Mouse (Mus musculus) ES-Bruce4 (cell line): Measurements from ENCODE around the gene Sox6.

Experiments
- EP300 ChIP-seq: IDR thresholded peaks from 2 replicates; pipeline ENCODE4 v1.6.1; 2011; ENCODE audit warnings: low read depth, low read length; ENCODE audit not compliant: insufficient read depth
- POLR2A ChIP-seq: IDR thresholded peaks from one replicate; pipeline ENCODE4 v1.8.1; 2011; ENCODE audit warnings: low read length; ENCODE audit not compliant: insufficient read depth

DNA sequence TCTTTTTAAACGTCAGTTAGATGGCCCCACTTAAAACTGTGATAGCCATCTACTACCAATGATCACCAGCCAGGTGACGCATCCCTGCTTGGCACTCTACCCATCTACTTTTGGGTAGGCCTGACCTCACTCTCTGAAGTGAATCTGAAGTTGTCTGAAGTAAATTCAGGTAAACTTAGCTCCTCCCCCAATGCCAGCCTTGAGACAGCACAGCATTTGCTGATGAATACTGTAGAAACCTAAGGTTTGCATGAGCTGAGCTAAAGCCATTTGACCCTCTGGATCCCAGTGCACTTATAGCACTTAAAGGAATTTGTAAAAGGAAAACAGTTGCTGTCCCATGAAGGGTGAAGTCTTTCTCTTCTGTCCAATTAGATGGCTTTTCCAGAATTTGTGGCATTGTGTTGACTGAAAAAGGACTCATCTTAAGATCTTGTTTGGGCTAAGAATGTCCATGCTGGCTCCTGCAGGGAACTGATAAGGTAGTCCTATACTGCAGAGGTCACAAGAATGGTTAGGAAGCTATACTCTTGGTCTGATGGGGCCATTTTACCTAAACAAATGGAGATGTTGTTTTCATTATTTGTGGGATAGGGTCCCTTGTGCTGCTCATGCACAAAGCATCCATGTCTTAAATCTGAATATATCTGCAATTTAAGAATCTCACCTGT lies 50.4 kb downstream of the Sox6 start:
- TF ChIP-seq POLR2A (no peak), EP300 (no peak)
